Mouse (Mus musculus): ENCODE measurements around the gene Dppa1. TPM values are rescaled to one million over a fixed set of nuclear protein-coding genes. Genes with fewer than 3 reads are reported as not detected.
"Not testable (repeated sequence)": the region's sequence is repeated elsewhere in the genome, so short reads cannot be mapped to it uniquely, and the experiment has no call there.

Gene Dppa1
- polyA plus RNA-seq (2015; fragmentation: Nextera tagmentation; extraction: Ambion mirVana), result not detected in 2 replicates

- 54% methylated on average over 2 of the region's 2 CpGs for WGBS
Measured at GRCm38 (mm10) chr11:46629211-46629795, at the start of gene Dppa1. Gene Dppa1, minus strand, starts transcription at chr11:46629261.

DNA sequence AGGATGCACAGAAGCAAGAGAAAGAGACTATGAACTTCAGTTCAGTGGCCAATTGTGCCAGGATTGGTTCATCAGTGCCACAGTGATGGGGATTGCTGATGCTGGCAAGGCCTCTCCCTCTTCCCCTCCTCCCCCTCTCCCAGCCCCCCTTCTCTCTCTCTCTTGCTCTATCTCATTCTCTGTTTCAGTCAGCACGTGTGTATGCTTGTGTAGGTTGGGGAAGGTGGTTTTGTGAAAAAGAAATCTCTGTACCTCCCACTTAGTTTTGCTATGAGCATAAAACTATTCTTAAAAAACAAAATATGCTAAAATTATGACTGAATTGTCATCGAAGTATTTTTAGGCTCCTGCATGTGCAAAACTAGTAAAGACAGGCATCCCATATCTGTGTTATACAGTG is 38.9 kb upstream of the Dppa1 start:
- no peak for ATAC-seq

More at GRCm38 (mm10) chr11:46629211-46629795, at the start of gene Dppa1:
- no peak for ATAC-seq
- Histone ChIP-seq H3K9me3 (ENCODE audit: control insufficient read depth) (no peaks in the 10 kb centered on the region), H3K27me3 (replicated peaks; ENCODE audit: control insufficient read depth, insufficient read depth, low read length) (no peaks in the 10 kb centered on the region), H3K4me2 (replicated peaks; ENCODE audit: low read depth) (no peak within 1 kb of the TSS), H3K4me3 (ENCODE audit: low read depth, low read length) (no peak within 1 kb of the TSS), H3K9ac (ENCODE audit: low read depth, low read length) (no peak within 1 kb of the TSS), H3K36me3 (ENCODE audit: control insufficient read depth, insufficient read depth) (no peaks in the 10 kb centered on the region), H3K4me1 (replicated peaks; ENCODE audit: control insufficient read depth, insufficient read depth, low read length) (no peaks in the 10 kb centered on the region), H3K27ac (ENCODE audit: low read depth, low read length) (no peak within 1 kb of the TSS)
- no peak for TF ChIP-seq CTCF (IDR thresholded peaks at IDR 0.05; ENCODE audit: low read depth)

GRCm38 (mm10) chr11:46667105-46667504 is 38.0 kb upstream of the Dppa1 start:
- no peak for ATAC-seq
- Histone ChIP-seq H3K27ac (ENCODE audit: low read depth, low read length) (no peak overlapping the region), H3K9me3 (ENCODE audit: control insufficient read depth) (no peaks in the 10 kb centered on the region), H3K27me3 (replicated peaks; ENCODE audit: control insufficient read depth, insufficient read depth, low read length) (no peaks in the 10 kb centered on the region), H3K9ac (ENCODE audit: low read depth, low read length) (no peak overlapping the region), H3K4me3 (ENCODE audit: low read depth, low read length) (no peak overlapping the region), H3K4me2 (replicated peaks; ENCODE audit: low read depth) (no peak overlapping the region), H3K36me3 (ENCODE audit: control insufficient read depth, insufficient read depth) (no peaks in the 10 kb centered on the region), H3K4me1 (replicated peaks; ENCODE audit: control insufficient read depth, insufficient read depth, low read length) (no peaks in the 10 kb centered on the region)
- WGBS, result 96% methylated on average over 3 of the region's 3 CpGs
- no peak for TF ChIP-seq CTCF (IDR thresholded peaks at IDR 0.05; ENCODE audit: low read depth)

More for the DNA sequence above, 38.9 kb upstream of the Dppa1 start:
- no peak overlapping the region for H3K27ac ChIP-seq (ENCODE audit: low read depth, low read length)
- no peak for TF ChIP-seq CTCF (IDR thresholded peaks at IDR 0.05; ENCODE audit: low read depth)
- 73% methylated on average over 2 of the region's 2 CpGs for WGBS
- no peaks in the 10 kb centered on the region for H3K27me3 ChIP-seq (replicated peaks; ENCODE audit: control insufficient read depth, insufficient read depth, low read length)
- no peaks in the 10 kb centered on the region for H3K4me1 ChIP-seq (replicated peaks; ENCODE audit: control insufficient read depth, insufficient read depth, low read length)
- no peaks in the 10 kb centered on the region for H3K9me3 ChIP-seq (ENCODE audit: control insufficient read depth)
- no peak overlapping the region for H3K4me2 ChIP-seq (replicated peaks; ENCODE audit: low read depth)
- no peak overlapping the region for H3K4me3 ChIP-seq (ENCODE audit: low read depth, low read length)
- H3K9ac ChIP-seq (ENCODE audit: low read depth, low read length), result no peak overlapping the region
- H3K36me3 ChIP-seq (ENCODE audit: control insufficient read depth, insufficient read depth), result no peaks in the 10 kb centered on the region

GRCm38 (mm10) chr11:46665599-46666522 is 36.8 kb upstream of the Dppa1 start:
- H3K4me3 ChIP-seq (ENCODE audit: low read depth, low read length), result no peak overlapping the region
- H3K36me3 ChIP-seq (ENCODE audit: control insufficient read depth, insufficient read depth), result no peaks in the 10 kb centered on the region
- H3K9me3 ChIP-seq (ENCODE audit: control insufficient read depth), result no peaks in the 10 kb centered on the region
- H3K4me2 ChIP-seq (replicated peaks; ENCODE audit: low read depth), result no peak overlapping the region
- TF ChIP-seq CTCF (IDR thresholded peaks at IDR 0.05; ENCODE audit: low read depth), result peak; percentile 71
- no peaks in the 10 kb centered on the region for H3K27me3 ChIP-seq (replicated peaks; ENCODE audit: control insufficient read depth, insufficient read depth, low read length)
- WGBS, result 70% methylated on average over 6 of the region's 6 CpGs
- ATAC-seq, result no peak
- no peak overlapping the region for H3K27ac ChIP-seq (ENCODE audit: low read depth, low read length)
- H3K4me1 ChIP-seq (replicated peaks; ENCODE audit: control insufficient read depth, insufficient read depth, low read length), result no peaks in the 10 kb centered on the region
- H3K9ac ChIP-seq (ENCODE audit: low read depth, low read length), result no peak overlapping the region

GRCm38 (mm10) chr11:46663215-46663614 is 34.2 kb upstream of the Dppa1 start:
- Histone ChIP-seq H3K9ac (ENCODE audit: low read depth, low read length) (no peak overlapping the region), H3K9me3 (ENCODE audit: control insufficient read depth) (no peaks in the 10 kb centered on the region), H3K4me2 (replicated peaks; ENCODE audit: low read depth) (no peak overlapping the region), H3K36me3 (ENCODE audit: control insufficient read depth, insufficient read depth) (no peaks in the 10 kb centered on the region), H3K27ac (ENCODE audit: low read depth, low read length) (no peak overlapping the region), H3K4me1 (replicated peaks; ENCODE audit: control insufficient read depth, insufficient read depth, low read length) (no peaks in the 10 kb centered on the region), H3K27me3 (replicated peaks; ENCODE audit: control insufficient read depth, insufficient read depth, low read length) (no peaks in the 10 kb centered on the region), H3K4me3 (ENCODE audit: low read depth, low read length) (no peak overlapping the region)
- WGBS, result 55% methylated on average over 4 of the region's 4 CpGs
- TF ChIP-seq CTCF (IDR thresholded peaks at IDR 0.05; ENCODE audit: low read depth), result no peak
- no peak for ATAC-seq

DNA sequence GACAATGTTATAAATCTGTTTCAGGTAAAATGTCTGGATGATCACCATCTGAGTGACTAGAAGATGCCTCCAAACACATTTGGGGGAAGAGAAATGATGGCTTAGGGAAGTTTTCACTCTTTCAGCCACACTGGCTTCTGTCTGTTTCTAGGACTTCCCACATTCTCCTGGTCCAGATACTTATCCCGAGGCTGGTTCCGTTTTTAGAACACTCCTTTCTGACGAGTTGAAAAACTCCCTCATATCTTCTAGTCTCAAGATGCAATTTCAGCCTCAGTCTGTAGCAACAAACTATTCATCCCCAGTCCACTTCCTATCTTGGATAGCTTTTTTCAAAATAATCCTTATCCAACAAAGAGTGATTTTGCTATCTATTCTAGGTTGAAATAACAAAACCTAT is 23.4 kb upstream of the Dppa1 start:
- Histone ChIP-seq H3K4me2 (replicated peaks; ENCODE audit: low read depth) (no peak overlapping the region), H3K9ac (ENCODE audit: low read depth, low read length) (no peak overlapping the region), H3K9me3 (ENCODE audit: control insufficient read depth) (no peaks in the 10 kb centered on the region), H3K4me1 (replicated peaks; ENCODE audit: control insufficient read depth, insufficient read depth, low read length) (no peaks in the 10 kb centered on the region), H3K36me3 (ENCODE audit: control insufficient read depth, insufficient read depth) (no peaks in the 10 kb centered on the region), H3K27me3 (replicated peaks; ENCODE audit: control insufficient read depth, insufficient read depth, low read length) (no peaks in the 10 kb centered on the region), H3K4me3 (ENCODE audit: low read depth, low read length) (no peak overlapping the region), H3K27ac (ENCODE audit: low read depth, low read length) (no peak overlapping the region)
- no peak for ATAC-seq
- TF ChIP-seq CTCF (IDR thresholded peaks at IDR 0.05; ENCODE audit: low read depth), result no peak
- 81% methylated on average over 3 of the region's 3 CpGs for WGBS

DNA sequence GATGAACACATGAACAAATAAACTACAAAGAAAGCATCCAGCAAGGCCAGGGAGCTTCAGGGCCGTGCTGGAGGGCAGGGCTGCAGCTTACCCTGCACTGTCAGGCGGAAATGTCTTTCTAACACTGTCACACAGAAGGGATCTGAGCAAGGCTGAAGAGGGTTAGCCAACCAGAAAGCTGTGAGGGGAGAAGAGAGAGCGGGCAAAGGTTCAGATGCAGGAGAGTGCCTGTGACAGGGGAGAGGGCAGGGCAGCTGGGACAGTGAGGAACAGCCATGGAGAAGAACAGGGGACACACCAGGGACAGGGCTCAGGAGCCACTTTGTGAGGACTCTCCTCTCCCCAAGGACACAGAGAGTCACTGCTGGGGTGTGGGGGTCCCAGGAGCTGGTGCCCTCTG is 20.6 kb upstream of the Dppa1 start:
- not testable (repeated sequence) for H3K4me2 ChIP-seq (replicated peaks; ENCODE audit: low read depth); H3K4me3 ChIP-seq (ENCODE audit: low read depth, low read length); H3K9me3 ChIP-seq (ENCODE audit: control insufficient read depth); H3K27me3 ChIP-seq (replicated peaks; ENCODE audit: control insufficient read depth, insufficient read depth, low read length); H3K27ac ChIP-seq (ENCODE audit: low read depth, low read length); ATAC-seq; H3K36me3 ChIP-seq (ENCODE audit: control insufficient read depth, insufficient read depth); H3K9ac ChIP-seq (ENCODE audit: low read depth, low read length); H3K4me1 ChIP-seq (replicated peaks; ENCODE audit: control insufficient read depth, insufficient read depth, low read length)
- 69% methylated on average over 3 of the region's 3 CpGs for WGBS

Measured in intestine, postnatal 0 days (tissue).